ENCODE assay signal across 9 mouse cellular contexts in genomic region chr2:96319649-96320048, GRCm38 (mm10). TPM values are rescaled to one million over a fixed set of nuclear protein-coding genes. Genes with fewer than 3 reads are reported as not detected.
A peak's percentile ranks its signal among the peaks of the same experiment; 100 is the strongest.
DNase-seq lines count a peak whose midpoint lies in the region; ATAC-seq and TF ChIP-seq lines count a peak whose summit lies in the region.
"Had no signal": no experiment of that assay in that cellular context is flagged by ENCODE, and none has a peak within 500 bp of the region (broad histone marks: within the 10 kb centered on the region; RNA-seq: fewer than 3 reads in every experiment).

No protein-coding gene starts in this region.

- peak overlapping the region; percentile 68 for H3K4me3 ChIP-seq in layer of hippocampus, adult 2 months
- peak overlapping the region; percentile 49 for H3K4me3 ChIP-seq in forebrain, postnatal 0 days (ENCODE audit: low read depth, low read length)
- peak overlapping the region; percentile 37 for H3K4me3 ChIP-seq in midbrain, embryonic 14.5 days (replicated peaks; ENCODE audit: low read depth, low read length)
- H3K4me3 ChIP-seq in intestine, postnatal 0 days (ENCODE audit: low read depth, low read length), result no peak overlapping the region

- DNase-seq in layer of hippocampus, adult 2 months (ENCODE audit: low spot score in 2 of 2), result peak in 1 of 2 experiments; percentile 18
- DNase-seq in layer of hippocampus, postnatal 10 days (ENCODE audit: low spot score in 2 of 2), result no peak
- peak; percentile 38 to 48 for DNase-seq in cerebellum, postnatal 10 days
- DNase-seq in forebrain, postnatal 0 days, result peak; percentile 53
- DNase-seq in midbrain, embryonic 14.5 days, result no peak
- no peak for DNase-seq in urinary bladder, postnatal 14 days (ENCODE audit: low spot score)
- DNase-seq in urinary bladder, postnatal 4 days (ENCODE audit: low spot score in 2 of 2), result no peak
- DNase-seq: lung, postnatal 14 days had no signal

- ATAC-seq in forebrain, postnatal 0 days, result peak; percentile 42; the same call in 1 of the 2 replicates
- no peak for ATAC-seq in midbrain, embryonic 14.5 days (ENCODE audit: low FRiP score, low TSS enrichment)
- ATAC-seq in intestine, postnatal 0 days, result no peak

- WGBS in forebrain, postnatal 0 days, result 25% methylated on average over 6 of the region's 6 CpGs
- WGBS in midbrain, embryonic 14.5 days, result 23% methylated on average over 6 of the region's 6 CpGs
- 56% methylated on average over 6 of the region's 6 CpGs for WGBS in intestine, postnatal 0 days

- no peaks in the 10 kb centered on the region for H3K4me1 ChIP-seq in forebrain, postnatal 0 days (ENCODE audit: insufficient read depth)
- H3K4me1 ChIP-seq in midbrain, embryonic 14.5 days (ENCODE audit: control insufficient read depth, insufficient read depth, low read length), result peaks cover 15% of the 10 kb centered on the region
- H3K4me1 ChIP-seq in intestine, postnatal 0 days (replicated peaks; ENCODE audit: control insufficient read depth, insufficient read depth, low read length), result no peaks in the 10 kb centered on the region; the same call in 1 of the 2 replicates

- no peaks in the 10 kb centered on the region for H3K9me3 ChIP-seq in forebrain, postnatal 0 days (ENCODE audit: low read length)
- H3K9me3 ChIP-seq in midbrain, embryonic 14.5 days (ENCODE audit: control insufficient read depth, low read length), result no peaks in the 10 kb centered on the region
- no peaks in the 10 kb centered on the region for H3K9me3 ChIP-seq in intestine, postnatal 0 days (ENCODE audit: control insufficient read depth)

- peak overlapping the region; percentile 75 for H3K27ac ChIP-seq in layer of hippocampus, adult 2 months
- H3K27ac ChIP-seq in forebrain, postnatal 0 days (ENCODE audit: low read depth, low read length), result 0 out of 2 replicates have a peak overlapping the region, but pooled peaks have one; percentile 46
- H3K27ac ChIP-seq in midbrain, embryonic 14.5 days (replicated peaks; ENCODE audit: low read depth, low read length), result no peak overlapping the region
- H3K27ac ChIP-seq in intestine, postnatal 0 days (ENCODE audit: low read depth, low read length), result no peak overlapping the region

- H3K4me2 ChIP-seq in forebrain, postnatal 0 days (ENCODE audit: low read depth), result peak overlapping the region; percentile 71
- H3K4me2 ChIP-seq in midbrain, embryonic 14.5 days (ENCODE audit: low read length), result peak overlapping the region; percentile 55
- no peak overlapping the region for H3K4me2 ChIP-seq in intestine, postnatal 0 days (replicated peaks; ENCODE audit: low read depth)

- no peaks in the 10 kb centered on the region for H3K36me3 ChIP-seq in forebrain, postnatal 0 days (ENCODE audit: insufficient read depth)
- H3K36me3 ChIP-seq in midbrain, embryonic 14.5 days (ENCODE audit: control insufficient read depth, insufficient read depth, low read length), result no peaks in the 10 kb centered on the region
- H3K36me3 ChIP-seq in intestine, postnatal 0 days (ENCODE audit: control insufficient read depth, insufficient read depth), result no peaks in the 10 kb centered on the region

- H3K27me3 ChIP-seq in forebrain, postnatal 0 days (ENCODE audit: insufficient read depth, low read length), result no peaks in the 10 kb centered on the region
- H3K27me3 ChIP-seq in midbrain, embryonic 14.5 days (ENCODE audit: control insufficient read depth, insufficient read depth, low read length), result no peaks in the 10 kb centered on the region
- H3K27me3 ChIP-seq in intestine, postnatal 0 days (replicated peaks; ENCODE audit: control insufficient read depth, insufficient read depth, low read length), result no peaks in the 10 kb centered on the region

- peak overlapping the region; percentile 62 for H3K9ac ChIP-seq in forebrain, postnatal 0 days
- H3K9ac ChIP-seq in midbrain, embryonic 14.5 days (replicated peaks; ENCODE audit: low read length), result peak overlapping the region; percentile 47; the same call in 1 of the 2 replicates
- H3K9ac ChIP-seq in intestine, postnatal 0 days (ENCODE audit: low read depth, low read length), result no peak overlapping the region

- no peak for TF ChIP-seq CTCF in layer of hippocampus, adult 2 months (conservative IDR thresholded peaks at IDR 0.05)
- TF ChIP-seq CTCF in forebrain, postnatal 0 days (IDR thresholded peaks at IDR 0.05; ENCODE audit: low read depth), result no peak
- no peak for TF ChIP-seq CTCF in intestine, postnatal 0 days (IDR thresholded peaks at IDR 0.05; ENCODE audit: low read depth)

RNA-seq across cellular contexts. Expression of gene Lrrc4c, which starts 1.7 kb away (rescaled TPM):
- total RNA-seq in layer of hippocampus, adult 2 months (2021), result 10 to 100 TPM; 66.9 to 68.3 TPM
- total RNA-seq in layer of hippocampus, postnatal 10 days (2021), result 10 to 100 TPM; 69.3 to 75.9 TPM
- total RNA-seq in forebrain, postnatal 0 days (2014; rRNA removed), result 60.7 and 67.6 TPM in 2 replicates
- polyA plus RNA-seq in forebrain, postnatal 0 days (2015; fragmentation: Nextera tagmentation; extraction: Ambion mirVana), result 32.0 and 39.9 TPM in 2 replicates
- polyA plus RNA-seq in midbrain, embryonic 14.5 days (2014; fragmentation: Nextera tagmentation; extraction: Ambion mirVana), result 29.9 and 31.3 TPM in 2 replicates
- polyA plus RNA-seq in intestine, postnatal 0 days (2015; fragmentation: Nextera tagmentation; extraction: Ambion mirVana), result 1.1 and 1.2 TPM in 2 replicates

Comparison
In these comparisons a context has a peak if more than half of its experiments do, and no peak if none do; other contexts are left out.
1. DNase-seq: peak in cerebellum, postnatal 10 days (2 of 2) and forebrain, postnatal 0 days (single experiment); none in layer of hippocampus, postnatal 10 days (0 of 2), midbrain, embryonic 14.5 days (single experiment), urinary bladder, postnatal 14 days (single experiment) and urinary bladder, postnatal 4 days (0 of 2).
2. H3K27ac ChIP-seq: peak in layer of hippocampus, adult 2 months (single experiment) and forebrain, postnatal 0 days (single experiment); none in midbrain, embryonic 14.5 days (single experiment) and intestine, postnatal 0 days (single experiment).